Mouse (Mus musculus): ENCODE results near the gene Wdr4. TPM values are rescaled to one million over a fixed set of nuclear protein-coding genes. Genes with fewer than 3 reads are reported as not detected.

Wdr4 gene
- polyA plus RNA-seq, 1 experiment = 28.3 TPM

- peak; percentile 95 for DNase-seq
- H3K27me3 ChIP-seq (replicated peaks; ENCODE audit: control insufficient read depth, insufficient read depth, low read length) = no peaks in the 10 kb centered on the region
- peaks cover 29% of the 10 kb centered on the region for H3K4me1 ChIP-seq (ENCODE audit: control insufficient read depth, insufficient read depth, low read length)
- TF ChIP-seq POLR2A (IDR thresholded peaks at IDR 0.05; ENCODE audit: low read depth, low read length) (no peak), CTCF (conservative IDR thresholded peaks at IDR 0.05; ENCODE audit: insufficient read depth, insufficient read length, low read depth, low read length) (no peak)
- no peaks in the 10 kb centered on the region for H3K36me3 ChIP-seq (ENCODE audit: control insufficient read depth, insufficient read depth, low read length)
- H3K27ac ChIP-seq (ENCODE audit: insufficient read depth, low read depth, low read length) = peak overlapping the region; percentile 77
- H3K4me3 ChIP-seq (ENCODE audit: insufficient read depth, low read depth, low read length) = no peak overlapping the region
- WGBS = 24% methylated on average over 5 of the region's 5 CpGs
Observed at GRCm38 (mm10) chr17:31505013-31505412, 14.8 kb downstream of the Wdr4 start.

GRCm38 (mm10) chr17:31503936-31504335 is 15.8 kb downstream of the Wdr4 start:
- Histone ChIP-seq H3K36me3 (ENCODE audit: control insufficient read depth, insufficient read depth, low read length) (no peaks in the 10 kb centered on the region), H3K27me3 (replicated peaks; ENCODE audit: control insufficient read depth, insufficient read depth, low read length) (no peaks in the 10 kb centered on the region), H3K4me3 (ENCODE audit: insufficient read depth, low read depth, low read length) (no peak overlapping the region), H3K27ac (ENCODE audit: insufficient read depth, low read depth, low read length) (no peak overlapping the region), H3K4me1 (ENCODE audit: control insufficient read depth, insufficient read depth, low read length) (peaks cover 29% of the 10 kb centered on the region)
- WGBS = 88% methylated on average over 2 of the region's 2 CpGs
- DNase-seq = no peak
- TF ChIP-seq POLR2A (IDR thresholded peaks at IDR 0.05; ENCODE audit: low read depth, low read length) = no peak
- TF ChIP-seq CTCF (conservative IDR thresholded peaks at IDR 0.05; ENCODE audit: insufficient read depth, insufficient read length, low read depth, low read length) = no peak

DNA sequence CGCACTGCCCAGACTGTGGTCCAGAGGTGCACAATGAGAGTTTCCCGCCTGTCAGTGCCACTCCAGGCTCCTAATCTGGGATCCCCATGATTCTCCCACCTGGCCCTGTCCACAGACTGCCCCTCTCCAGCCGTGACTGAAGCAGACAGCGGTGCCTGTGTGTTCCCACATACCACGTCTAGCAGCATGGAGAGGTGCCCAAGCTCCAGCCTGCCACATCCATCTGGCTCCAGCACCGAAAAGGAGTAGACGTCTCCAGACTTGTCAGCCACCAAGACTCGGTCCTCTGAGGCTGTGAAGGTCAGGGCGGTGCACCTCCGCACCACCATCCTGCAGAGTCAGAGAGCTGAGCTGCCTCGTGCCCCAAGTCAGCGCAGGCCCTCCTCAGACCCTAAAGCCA is 16.4 kb downstream of the Wdr4 start:
- DNase-seq = no peak
- TF ChIP-seq CTCF (conservative IDR thresholded peaks at IDR 0.05; ENCODE audit: insufficient read depth, insufficient read length, low read depth, low read length) (no peak), POLR2A (IDR thresholded peaks at IDR 0.05; ENCODE audit: low read depth, low read length) (no peak)
- Histone ChIP-seq H3K4me1 (ENCODE audit: control insufficient read depth, insufficient read depth, low read length) (peaks cover 29% of the 10 kb centered on the region), H3K27ac (ENCODE audit: insufficient read depth, low read depth, low read length) (no peak overlapping the region), H3K36me3 (ENCODE audit: control insufficient read depth, insufficient read depth, low read length) (no peaks in the 10 kb centered on the region), H3K4me3 (ENCODE audit: insufficient read depth, low read depth, low read length) (no peak overlapping the region), H3K27me3 (replicated peaks; ENCODE audit: control insufficient read depth, insufficient read depth, low read length) (no peaks in the 10 kb centered on the region)
- WGBS = 92% methylated on average over 12 of the region's 12 CpGs

DNA sequence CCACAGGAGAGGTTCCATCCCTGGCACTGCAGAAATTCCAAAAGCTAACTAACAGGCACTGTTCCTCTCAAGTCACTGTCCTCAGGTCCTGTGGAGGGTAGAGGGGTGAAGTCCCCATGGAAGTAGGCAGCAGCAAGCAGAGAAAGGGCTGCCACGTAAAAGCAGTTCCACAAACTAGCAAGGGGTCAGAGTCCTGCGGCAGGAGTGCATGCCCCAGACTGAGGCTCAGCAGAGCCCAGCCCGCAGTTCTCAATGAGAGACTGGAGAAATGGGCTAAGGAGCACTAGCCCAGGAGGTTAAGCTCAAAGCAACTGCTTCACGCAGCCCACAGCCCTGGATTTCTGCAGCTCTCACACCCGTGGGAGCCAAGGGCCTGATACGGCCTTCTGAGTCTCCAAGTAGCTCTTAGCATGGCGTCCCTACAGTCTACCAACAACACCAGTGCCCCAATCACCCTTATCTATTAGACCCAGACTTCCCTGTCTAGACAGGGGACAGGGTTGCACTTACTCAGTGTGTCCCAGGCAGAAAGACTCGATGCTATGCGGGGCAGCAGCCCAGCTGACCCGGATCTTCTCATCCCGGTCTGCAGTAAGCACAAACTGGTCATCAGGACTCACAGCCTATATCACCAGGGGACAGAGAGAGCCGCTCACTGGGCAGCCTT is 17.4 kb downstream of the Wdr4 start:
- Histone ChIP-seq H3K27ac (ENCODE audit: insufficient read depth, low read depth, low read length) (no peak overlapping the region), H3K27me3 (replicated peaks; ENCODE audit: control insufficient read depth, insufficient read depth, low read length) (no peaks in the 10 kb centered on the region), H3K4me3 (ENCODE audit: insufficient read depth, low read depth, low read length) (no peak overlapping the region), H3K4me1 (ENCODE audit: control insufficient read depth, insufficient read depth, low read length) (peaks cover 29% of the 10 kb centered on the region), H3K36me3 (ENCODE audit: control insufficient read depth, insufficient read depth, low read length) (no peaks in the 10 kb centered on the region)
- WGBS = 76% methylated on average over 12 of the region's 12 CpGs
- TF ChIP-seq POLR2A (IDR thresholded peaks at IDR 0.05; ENCODE audit: low read depth, low read length) = no peak
- no peak for TF ChIP-seq CTCF (conservative IDR thresholded peaks at IDR 0.05; ENCODE audit: insufficient read depth, insufficient read length, low read depth, low read length)
- DNase-seq = peak; percentile 69

DNA sequence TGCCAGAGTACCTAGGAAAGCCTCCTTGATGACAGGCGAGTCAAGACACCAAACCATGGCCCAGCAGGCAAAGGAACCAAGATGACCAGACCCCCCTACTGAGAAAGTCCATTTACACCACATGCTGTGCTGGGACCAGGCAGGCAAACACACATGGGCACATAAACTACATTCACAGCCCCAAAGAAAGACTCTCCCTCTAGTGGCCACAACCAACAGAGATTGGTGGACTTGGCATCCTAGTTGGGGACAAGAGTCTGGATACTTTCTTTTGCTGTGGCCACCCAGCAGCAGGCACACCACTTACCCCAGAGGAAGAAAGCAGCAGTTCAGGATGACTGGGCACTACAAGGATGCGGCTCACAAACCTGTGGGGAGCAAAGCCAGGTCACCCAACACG is 18.9 kb downstream of the Wdr4 start:
- no peak for TF ChIP-seq POLR2A (IDR thresholded peaks at IDR 0.05; ENCODE audit: low read depth, low read length)
- no peak for TF ChIP-seq CTCF (conservative IDR thresholded peaks at IDR 0.05; ENCODE audit: insufficient read depth, insufficient read length, low read depth, low read length)
- DNase-seq = no peak
- Histone ChIP-seq H3K4me3 (ENCODE audit: insufficient read depth, low read depth, low read length) (no peak overlapping the region), H3K27ac (ENCODE audit: insufficient read depth, low read depth, low read length) (no peak overlapping the region), H3K4me1 (ENCODE audit: control insufficient read depth, insufficient read depth, low read length) (peaks cover 21% of the 10 kb centered on the region), H3K36me3 (ENCODE audit: control insufficient read depth, insufficient read depth, low read length) (no peaks in the 10 kb centered on the region), H3K27me3 (replicated peaks; ENCODE audit: control insufficient read depth, insufficient read depth, low read length) (no peaks in the 10 kb centered on the region)
- WGBS = 61% methylated on average over 3 of the region's 3 CpGs

- no peak for DNase-seq
- Histone ChIP-seq H3K4me3 (ENCODE audit: insufficient read depth, low read depth, low read length) (no peak overlapping the region), H3K4me1 (ENCODE audit: control insufficient read depth, insufficient read depth, low read length) (peaks cover 16% of the 10 kb centered on the region), H3K36me3 (ENCODE audit: control insufficient read depth, insufficient read depth, low read length) (no peaks in the 10 kb centered on the region), H3K27me3 (replicated peaks; ENCODE audit: control insufficient read depth, insufficient read depth, low read length) (no peaks in the 10 kb centered on the region), H3K27ac (ENCODE audit: insufficient read depth, low read depth, low read length) (no peak overlapping the region)
- no peak for TF ChIP-seq CTCF (conservative IDR thresholded peaks at IDR 0.05; ENCODE audit: insufficient read depth, insufficient read length, low read depth, low read length)
- no peak for TF ChIP-seq POLR2A (IDR thresholded peaks at IDR 0.05; ENCODE audit: low read depth, low read length)
- 80% methylated on average over 6 of the region's 8 CpGs for WGBS
Observed at GRCm38 (mm10) chr17:31500416-31500815, 19.4 kb downstream of the Wdr4 start.

GRCm38 (mm10) chr17:31499725-31500124 is 20.1 kb downstream of the Wdr4 start:
- 95% methylated on average over 12 of the region's 12 CpGs for WGBS
- DNase-seq = no peak
- Histone ChIP-seq H3K27me3 (replicated peaks; ENCODE audit: control insufficient read depth, insufficient read depth, low read length) (no peaks in the 10 kb centered on the region), H3K27ac (ENCODE audit: insufficient read depth, low read depth, low read length) (no peak overlapping the region), H3K36me3 (ENCODE audit: control insufficient read depth, insufficient read depth, low read length) (no peaks in the 10 kb centered on the region), H3K4me1 (ENCODE audit: control insufficient read depth, insufficient read depth, low read length) (peaks cover 12% of the 10 kb centered on the region), H3K4me3 (ENCODE audit: insufficient read depth, low read depth, low read length) (no peak overlapping the region)
- TF ChIP-seq CTCF (conservative IDR thresholded peaks at IDR 0.05; ENCODE audit: insufficient read depth, insufficient read length, low read depth, low read length) (no peak), POLR2A (IDR thresholded peaks at IDR 0.05; ENCODE audit: low read depth, low read length) (no peak)

Data from kidney, adult 2 months (tissue).